Mouse (Mus musculus) cortical plate, adult 2 months (tissue): ENCODE measurements at regions not wholly inside any gene's neighbourhood (a gene's known extent, or its start where the extent isn't known, plus 50 kb on each side); places are given as distances from the start of the nearest gene placed in this dataset.

Source experiments
- CTCF ChIP-seq: fragments of 200-500 bp; IDR thresholded peaks from 2 replicates; pipeline ENCODE4 v1.5.1; 2011; ENCODE audit warnings: mild to moderate bottlenecking, control low read depth, low read length; ENCODE audit not compliant: insufficient read depth; ENCODE audit errors: extremely low read depth
- POLR2A ChIP-seq: fragments of 200-500 bp; IDR thresholded peaks from 2 replicates; pipeline ENCODE4 v1.6.1; 2011; ENCODE audit warnings: mild to moderate bottlenecking, low read length, control low read depth; ENCODE audit not compliant: insufficient read depth; ENCODE audit errors: extremely low read depth

GRCm38 (mm10) chr3:128627696-128628095 lies 572.0 kb upstream of the Pitx2 start:
- TF ChIP-seq CTCF = no peak
- no peak for TF ChIP-seq POLR2A
